Mouse (Mus musculus): ENCODE data around the gene Timm9.

Timm9 gene

DNA sequence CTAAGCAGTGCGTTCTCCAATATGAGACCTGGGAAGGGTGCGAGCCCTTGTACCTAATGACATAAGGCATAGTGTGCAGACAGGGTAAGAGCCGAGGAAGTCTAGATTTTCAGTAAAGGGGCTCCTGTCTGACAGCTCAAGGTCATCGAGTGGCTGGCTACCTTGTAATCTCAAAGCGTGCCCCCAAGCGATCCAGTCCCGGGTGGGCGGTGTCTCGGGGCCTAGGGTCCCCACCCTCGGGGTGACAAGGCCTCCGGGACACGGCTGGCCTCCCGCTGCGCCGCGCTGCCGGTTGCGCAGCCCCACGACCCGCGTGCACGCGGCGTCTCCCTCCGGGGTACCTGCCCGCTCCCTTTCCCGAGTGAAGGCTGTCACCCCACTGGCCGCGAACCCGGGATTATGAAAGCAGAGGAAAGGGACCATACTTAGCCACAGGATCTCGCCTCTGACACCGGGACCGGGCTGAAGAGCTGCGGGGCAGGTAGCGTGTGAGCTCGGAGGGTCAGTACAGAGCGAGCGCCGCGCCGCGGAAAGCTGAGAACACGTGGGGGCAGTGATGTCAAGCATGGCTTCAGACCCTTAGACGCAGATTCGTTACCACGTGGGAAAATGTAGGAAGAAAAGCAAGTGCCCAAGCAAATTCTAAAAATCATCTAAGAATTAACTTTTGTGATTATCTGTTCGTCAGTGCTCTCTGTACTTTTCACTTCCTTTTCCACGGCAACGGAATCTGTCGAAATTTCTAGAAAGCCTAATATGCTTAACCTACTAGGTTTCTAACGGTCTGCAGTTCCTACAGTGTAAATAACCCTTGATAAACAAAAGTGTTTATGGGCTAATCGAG, at the start of gene Timm9, which contains the start of gene 2700049A03Rik:
Timm9 (minus strand) TSS at position 555 of the 844 bp plus-strand sequence.
2700049A03Rik (plus strand) TSS at position 719 of the 844 bp plus-strand sequence.
- DNase-seq (ENCODE audit: low spot score) = peak; percentile 61

DNA sequence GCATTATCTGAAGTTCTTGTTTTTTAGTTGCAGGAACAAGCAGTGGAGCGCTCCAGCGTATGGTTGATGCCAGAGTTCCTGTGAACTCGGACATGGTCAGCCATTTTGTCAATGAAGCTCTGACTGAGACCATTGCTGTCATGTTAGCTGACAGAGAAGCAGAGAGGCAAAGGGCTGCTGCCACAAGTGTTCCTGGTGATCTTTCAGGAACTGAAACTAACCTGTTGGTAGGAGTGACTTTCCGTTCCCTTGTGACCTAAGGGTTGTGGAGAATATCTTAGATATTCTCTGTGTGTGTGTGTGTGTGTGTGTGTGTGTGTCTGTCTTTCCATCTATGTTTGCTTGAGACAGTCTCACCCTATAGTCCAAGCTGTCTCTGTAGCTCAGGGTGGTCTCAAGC, 47.9 kb upstream of the Timm9 start:
- no peak for DNase-seq (ENCODE audit: low spot score)

DNA sequence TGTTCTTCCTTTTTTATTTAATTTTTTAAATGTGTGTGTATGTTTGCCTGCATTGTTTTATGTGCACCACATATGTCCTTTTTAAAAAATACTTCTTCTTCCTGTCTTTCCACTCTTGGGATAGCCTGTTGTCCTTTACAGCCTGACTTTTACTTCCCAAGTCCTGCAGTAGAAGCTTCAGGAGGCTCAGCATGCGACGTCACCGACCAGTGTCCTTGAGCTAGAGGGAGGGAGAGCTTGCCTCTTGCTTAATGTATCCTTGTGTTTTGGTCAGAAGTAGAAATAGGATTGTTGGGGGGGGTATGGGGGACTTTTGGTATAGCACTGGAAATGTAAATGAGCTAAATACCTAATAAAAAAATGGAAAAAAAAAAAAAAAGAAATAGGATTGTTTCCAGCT, 47.3 kb upstream of the Timm9 start:
- DNase-seq (ENCODE audit: low spot score) = no peak

DNA sequence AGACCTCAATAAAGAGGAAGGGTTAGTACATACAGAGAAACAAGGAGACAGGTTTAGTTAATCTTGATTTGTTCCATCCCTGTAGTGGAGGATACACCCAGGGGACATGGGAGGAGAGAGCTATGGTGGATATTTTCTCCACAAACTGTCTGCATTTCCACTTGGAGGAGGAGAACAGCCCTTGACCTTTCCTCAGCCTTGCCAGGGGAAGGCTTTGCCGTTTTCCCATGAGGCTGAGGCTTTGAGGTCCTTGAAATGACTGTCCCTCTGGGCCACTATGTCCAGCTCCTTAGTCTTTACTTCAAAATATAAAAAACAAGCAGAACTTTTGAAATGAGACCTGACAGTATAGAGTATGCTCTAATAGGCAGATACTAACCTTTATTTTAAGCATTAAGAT, 33.4 kb upstream of the Timm9 start:
- no peak for DNase-seq (ENCODE audit: low spot score)

DNA sequence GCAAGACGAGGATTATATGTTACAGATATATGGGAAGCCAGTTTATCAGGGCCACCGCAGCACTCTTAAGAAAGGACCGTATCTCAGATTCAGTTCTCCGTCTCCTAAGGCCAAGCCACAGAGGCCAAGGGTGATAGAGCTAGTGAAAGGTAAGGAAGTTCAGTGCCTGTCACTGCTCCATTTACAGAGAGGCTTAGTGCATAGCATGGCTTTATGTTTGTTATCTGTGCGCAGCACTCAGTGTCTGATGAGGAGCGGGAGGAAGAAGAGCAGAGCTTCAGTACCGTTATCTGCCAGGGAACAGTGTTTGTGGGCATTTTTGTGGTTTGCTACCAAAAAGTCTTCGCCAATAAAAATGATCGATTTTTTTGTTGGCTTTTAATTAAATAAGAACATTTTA, 27.9 kb upstream of the Timm9 start:
- no peak for DNase-seq (ENCODE audit: low spot score)

DNA sequence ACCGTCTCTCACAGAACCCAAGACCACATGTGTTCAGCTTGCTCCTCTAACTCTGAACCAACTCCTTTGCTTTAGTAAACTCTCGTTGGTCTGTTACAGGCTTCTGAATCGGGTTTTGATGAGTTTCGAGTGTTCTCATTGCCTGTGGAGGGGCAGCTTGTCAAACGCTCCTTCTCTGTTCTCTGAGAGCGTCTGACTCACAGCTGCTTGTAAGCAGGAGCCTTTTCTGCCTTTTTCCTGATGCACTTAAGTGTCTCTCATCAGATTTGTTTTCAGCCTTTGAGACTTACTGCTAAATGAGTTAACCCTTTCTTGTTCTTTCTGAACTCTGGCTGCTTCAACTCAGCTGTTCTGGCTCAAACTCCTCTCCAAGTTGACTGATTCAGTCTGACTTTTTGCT, 21.5 kb upstream of the Timm9 start:
- DNase-seq (ENCODE audit: low spot score) = peak; percentile 11

DNA sequence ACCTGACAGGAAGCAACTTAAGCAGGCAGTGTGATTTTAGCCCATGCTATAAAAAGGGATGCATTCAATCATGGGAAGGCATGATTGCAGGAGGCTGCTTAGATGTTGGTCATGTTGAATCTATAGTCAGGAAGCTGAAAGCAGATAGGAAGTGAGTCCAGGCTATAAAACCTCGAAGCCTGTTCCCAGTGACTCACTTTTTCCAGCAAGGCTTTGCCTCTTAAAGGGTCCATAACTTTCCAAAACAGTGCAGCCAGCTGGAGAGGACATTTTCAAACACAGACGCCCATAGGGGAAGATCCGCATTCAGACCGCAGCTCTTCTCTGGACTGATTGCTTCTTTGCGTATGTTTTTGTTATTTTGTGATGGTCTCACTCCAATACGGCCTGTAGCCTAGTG, 18.5 kb upstream of the Timm9 start:
- no peak for DNase-seq (ENCODE audit: low spot score)

DNA sequence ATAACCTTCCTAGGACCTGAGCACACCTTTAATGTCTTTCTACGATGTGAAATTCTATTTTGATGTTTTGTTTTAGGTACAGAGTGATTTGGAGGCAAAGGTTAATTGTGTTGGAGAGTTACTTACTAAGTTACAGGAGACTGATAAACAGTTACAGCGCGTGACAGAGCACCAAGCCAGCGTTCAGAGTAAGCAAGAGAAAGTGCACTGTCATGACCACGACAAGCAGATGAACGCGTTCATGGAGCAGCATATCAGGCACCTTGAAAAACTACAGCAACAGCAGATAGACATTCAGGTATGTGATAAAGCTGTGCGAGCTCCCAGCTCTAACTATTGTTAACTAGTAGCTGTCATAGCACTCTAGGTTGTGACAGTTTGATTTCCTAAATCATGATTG, 13.7 kb upstream of the Timm9 start:
- no peak for DNase-seq (ENCODE audit: low spot score)

DNA sequence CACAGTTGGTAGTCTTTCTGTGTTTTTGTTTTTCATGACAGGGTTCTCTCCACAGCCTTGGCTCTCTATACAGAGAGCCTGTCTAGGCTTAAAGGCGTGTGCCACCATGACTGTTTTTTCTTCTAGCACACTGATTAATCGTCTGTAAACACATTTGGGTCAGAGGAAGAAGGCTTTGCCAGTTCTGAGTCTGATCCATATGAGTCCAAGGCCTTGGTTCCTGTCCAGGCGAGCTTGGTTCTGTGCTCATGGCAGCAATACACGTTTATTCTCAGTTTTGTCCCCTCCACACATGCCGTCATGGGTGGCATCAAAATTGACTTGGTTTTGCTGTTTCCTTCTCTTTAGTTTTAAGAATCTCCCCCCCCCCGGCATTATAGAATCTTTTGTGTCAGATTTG, 13.0 kb upstream of the Timm9 start:
- DNase-seq (ENCODE audit: low spot score) = no peak

DNA sequence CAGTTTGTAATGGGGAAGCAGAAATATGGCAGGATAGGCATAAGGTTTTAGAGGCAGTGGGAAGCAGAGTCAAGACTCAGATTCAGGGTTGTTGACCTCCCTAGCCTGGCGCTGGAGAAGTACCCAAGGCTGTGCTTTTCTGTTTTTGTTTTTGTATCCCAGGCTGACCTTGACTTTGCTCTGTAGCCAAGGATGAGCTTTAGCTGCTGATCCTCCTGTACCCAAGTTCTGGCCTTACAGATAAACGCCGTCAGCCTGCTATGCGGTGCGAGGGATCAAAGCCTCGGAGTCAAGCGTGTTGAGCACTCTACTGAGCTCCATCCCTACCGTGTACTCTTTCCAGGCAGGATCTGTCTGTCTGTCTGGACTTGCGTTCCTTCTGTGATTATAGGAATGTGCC, 12.3 kb upstream of the Timm9 start:
- DNase-seq (ENCODE audit: low spot score) = no peak

DNA sequence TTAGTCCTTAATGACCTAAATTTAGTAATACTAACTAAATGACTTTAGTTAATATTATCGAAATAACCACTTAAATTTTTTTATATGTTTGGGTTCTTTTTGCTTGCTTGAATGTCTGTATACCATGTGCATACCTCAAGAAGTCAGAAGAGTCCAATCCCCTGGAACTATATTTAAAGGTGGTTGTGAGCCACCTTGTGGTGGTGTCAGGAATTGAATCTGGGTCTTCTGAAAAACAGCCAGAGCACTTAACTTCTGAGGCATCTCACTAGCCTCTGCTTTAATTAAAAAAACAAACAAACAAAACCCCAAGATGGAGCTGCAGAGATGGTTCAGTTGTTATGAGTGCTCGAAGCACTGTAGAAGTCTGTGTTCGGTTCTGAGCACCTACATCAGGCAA, 11.2 kb upstream of the Timm9 start:
- DNase-seq (ENCODE audit: low spot score) = peak; percentile 41

DNA sequence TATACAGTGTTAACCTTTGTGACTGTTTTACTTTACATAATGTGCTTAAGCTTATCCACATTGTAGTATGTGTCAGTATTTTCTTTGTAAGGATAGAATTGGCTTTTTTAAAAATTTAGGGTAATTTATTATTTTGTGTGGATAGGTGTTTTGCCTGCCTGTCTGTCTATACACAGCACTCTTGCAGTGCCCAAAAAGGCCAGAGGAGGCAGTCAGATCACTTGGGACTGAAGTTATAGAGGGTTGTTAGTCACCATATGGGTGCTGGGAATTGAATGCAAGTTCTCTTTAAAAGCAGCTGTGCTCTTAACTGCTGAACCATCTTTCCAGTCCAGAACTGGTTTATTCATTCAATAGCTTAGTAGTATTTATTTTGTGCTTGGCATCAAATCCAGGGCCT, 4.7 kb upstream of the Timm9 start:
- no peak for DNase-seq (ENCODE audit: low spot score)

DNA sequence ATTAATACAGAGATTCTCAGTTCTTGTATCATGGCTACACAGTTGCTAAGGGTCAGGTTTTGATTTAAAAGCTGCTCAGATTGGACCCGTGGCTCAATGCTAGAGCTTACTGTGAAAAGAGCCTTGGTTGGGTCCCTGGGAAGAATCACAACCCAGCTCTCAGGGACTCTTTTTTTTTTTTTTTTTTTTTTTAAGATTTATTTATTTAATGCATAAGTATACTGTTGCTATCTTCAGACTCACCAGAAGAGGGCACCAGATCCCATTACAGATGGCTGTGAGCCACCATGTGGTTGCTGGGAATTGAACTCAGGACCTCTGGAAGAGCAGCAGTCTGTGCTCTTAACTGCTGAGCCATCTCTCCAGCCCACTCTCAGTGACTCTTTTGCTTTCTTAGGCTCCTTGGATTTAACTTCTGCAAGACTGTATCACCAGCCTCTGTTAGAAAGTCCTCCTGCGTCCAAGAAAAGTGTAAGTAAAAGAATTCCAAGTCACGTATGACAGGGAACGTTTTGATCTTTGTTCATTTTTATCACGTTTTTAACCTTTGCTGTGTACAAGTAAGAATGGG, 2.9 kb upstream of the Timm9 start:
- DNase-seq (ENCODE audit: low spot score) = peak; percentile 8

DNA sequence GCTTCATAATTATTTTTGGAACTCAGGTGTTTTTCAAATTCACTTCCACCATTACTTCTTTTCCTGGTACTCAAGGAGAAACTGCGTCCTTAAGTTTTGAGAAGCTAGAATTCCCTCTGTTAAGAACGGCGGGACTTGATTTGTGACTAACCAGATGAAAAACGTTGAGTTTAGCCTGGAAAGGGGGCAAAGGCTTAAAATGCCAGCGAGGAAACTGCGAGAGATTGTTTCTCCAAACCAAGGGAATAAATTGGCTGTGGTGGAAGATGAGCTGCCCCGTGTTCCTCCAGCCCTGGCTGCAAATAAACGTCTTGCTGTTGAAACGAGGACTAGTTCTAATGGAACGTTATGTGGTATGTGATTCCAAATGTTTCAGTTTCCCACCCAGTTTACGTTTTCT, 1.2 kb upstream of the Timm9 start:
- no peak for DNase-seq (ENCODE audit: low spot score)

DNA sequence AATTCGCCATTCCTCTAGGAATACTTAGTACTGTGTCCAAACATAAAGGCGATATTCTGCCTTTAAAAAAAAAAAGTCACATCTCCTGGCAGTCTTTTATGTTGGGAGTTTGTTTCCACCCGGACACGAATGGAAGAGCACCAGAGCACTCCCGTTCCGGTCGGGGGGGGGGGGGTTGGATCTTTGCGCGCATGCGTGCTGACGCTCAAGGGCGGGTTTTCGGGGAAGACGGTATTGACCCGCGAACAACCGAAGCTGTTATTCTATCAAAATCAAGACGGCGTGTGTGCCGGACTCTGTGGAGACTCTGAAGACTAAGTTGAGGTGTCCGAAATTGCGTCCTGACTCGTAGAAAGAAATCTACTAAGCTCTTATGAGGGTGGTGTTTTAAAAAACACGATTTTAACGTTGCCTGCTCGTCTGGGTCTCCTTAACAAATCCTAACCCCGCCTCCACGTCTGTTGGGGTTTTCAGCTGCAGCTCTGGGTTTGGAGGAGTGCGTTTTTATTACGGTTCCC, 549 bp upstream of the Timm9 start:
- peak; percentile 76 for DNase-seq (ENCODE audit: low spot score)

DNA sequence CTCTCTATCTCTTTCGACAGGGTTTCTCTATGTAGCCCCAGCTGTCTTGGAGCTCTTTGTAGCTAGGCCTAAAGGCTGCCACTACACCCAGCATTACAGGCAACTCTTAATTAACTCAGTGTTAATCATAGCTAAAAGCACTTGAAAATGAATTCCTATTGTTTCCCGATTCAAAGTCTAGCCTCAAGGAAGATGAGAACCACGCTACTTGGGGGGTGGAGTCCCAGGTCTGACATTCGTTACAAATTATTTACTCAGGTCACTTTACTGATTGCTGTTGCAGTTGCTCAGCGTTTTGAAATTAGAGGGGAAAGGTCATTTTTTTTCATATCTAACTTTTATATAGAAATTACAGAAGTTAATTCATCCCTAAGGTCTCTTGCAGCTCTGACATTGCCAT, 903 bp downstream of the Timm9 start:
- no peak for DNase-seq (ENCODE audit: low spot score)

DNA sequence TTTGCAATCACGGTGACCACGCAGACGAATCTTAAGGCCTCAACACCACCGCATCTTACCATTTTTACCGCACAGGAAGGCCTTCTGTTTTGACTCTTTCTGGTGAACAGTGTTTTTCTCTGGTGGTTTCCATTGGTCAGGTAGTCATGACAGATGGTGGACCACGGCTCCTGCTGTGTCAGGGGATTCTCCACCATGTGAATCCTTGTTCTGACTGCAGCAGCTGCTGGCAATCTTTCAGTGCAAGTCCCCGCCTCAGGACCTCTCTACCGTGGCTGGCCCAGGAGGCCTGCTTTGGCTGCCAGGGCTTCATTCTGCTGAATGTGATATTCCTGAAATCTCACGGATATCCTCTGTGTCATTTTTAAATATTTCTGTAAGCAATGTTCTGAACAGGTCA, 13.2 kb downstream of the Timm9 start:
- DNase-seq (ENCODE audit: low spot score) = no peak

DNA sequence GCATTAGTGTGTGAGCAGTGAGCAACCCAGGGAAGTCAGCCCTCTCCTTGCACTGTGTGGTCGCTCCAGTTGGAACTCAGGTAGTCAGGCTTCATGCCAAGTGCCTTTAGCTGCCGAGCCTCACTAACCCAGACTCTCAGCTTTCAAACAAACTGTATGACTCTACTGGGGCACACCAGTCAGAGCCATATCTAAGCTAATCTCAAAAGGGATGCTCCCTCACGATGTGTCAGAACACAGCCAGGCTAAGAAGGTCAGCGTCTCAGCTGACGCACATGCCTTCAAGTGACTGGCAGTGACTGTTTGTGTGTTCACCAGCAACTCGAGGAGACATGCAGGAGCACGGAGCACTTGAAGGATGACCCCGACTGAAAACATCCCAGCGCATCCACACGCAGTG, 13.8 kb downstream of the Timm9 start:
- no peak for DNase-seq (ENCODE audit: low spot score)

DNA sequence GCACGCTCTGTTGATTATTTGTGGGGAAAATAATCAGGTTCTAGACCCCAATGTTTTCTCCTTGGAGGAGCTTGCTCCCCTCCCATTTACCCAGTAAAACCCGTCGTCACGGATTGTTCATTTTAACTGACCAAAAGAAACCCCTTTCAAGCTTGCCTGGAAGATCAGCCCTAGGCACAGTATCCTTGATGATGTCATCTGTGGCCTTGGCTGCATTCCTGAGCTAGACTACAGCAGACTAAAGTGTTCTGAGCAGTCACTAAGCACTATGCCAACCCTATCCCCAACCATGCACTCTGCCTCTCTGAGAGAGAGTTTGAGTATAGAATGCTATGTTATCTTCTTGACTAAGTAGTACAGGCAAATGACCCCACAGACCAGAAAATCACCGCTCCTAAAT, 20.1 kb downstream of the Timm9 start:
- no peak for DNase-seq (ENCODE audit: low spot score)

DNA sequence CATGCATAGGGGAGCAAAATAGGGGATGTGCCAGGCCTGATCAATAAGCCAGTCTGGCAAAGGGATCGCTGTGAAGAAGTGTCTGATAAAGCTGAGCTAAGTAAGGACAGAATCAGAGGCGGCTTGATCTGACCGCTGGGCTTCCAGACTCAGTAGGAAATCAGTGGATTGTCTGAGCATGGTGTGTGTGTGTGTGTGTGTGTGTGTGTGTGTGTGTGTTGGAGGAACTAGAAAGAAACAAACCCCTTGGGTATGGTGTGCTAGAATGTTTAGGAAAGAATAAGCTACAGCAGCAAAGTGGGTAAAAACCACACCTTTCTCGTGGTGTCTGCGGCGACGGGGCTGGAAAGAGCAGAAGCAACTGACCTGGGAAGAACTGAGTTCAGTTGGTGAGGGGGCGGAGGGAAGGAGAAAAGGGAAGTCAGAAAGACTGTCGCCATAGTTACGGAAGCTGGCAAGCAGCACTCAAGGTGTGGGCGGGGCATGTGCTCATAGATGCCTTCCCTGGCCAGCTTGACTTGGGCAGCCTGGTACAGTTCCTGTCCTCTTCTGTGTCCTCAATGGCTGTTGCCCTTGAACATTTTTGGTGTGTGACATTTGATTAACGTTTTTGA, 22.7 kb downstream of the Timm9 start:
- peak; percentile 78 for DNase-seq (ENCODE audit: low spot score)

DNA sequence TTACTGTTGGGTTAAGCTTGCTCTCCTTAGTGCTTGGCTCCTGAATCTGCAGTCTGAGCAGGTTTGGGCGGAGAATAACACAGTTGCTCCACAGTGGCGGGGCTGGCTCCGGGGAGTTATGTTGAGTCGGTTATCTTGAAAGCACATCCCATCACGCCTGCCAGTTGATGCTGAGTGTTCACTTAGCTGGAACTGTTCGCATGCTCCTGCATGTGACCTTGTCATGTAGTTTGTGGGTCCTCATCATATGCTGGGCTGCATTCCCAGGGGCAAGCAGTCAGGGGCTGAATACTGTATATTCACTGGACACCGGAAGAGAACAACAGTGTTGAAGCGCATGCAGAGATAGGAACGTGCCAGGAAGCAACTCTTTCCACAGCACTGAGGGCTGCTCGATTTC, 23.4 kb downstream of the Timm9 start:
- DNase-seq (ENCODE audit: low spot score) = no peak

DNA sequence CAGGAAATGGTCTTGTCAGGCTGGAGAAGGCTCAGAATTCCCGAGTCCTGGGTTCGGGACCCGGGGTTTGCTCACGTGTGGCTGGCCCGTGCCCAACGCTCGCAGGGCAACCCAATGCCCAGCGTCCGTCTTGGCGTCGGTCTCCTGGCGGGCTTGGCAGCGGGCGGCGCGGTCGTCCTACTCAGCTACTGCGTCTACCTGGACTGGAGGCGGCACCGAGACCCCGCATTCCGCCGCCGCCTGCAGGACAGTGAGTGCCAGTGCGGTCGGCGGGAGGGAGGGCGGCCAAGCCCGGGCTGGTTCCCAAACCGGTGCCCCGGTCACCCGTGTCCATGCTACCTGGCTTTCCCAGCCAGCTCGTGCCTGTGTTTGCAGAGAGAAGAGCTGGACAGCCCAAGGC, 25.2 kb downstream of the Timm9 start, which contains the start of gene Tomm20l:
Tomm20l (plus strand) TSS at position 98 of the 400 bp plus-strand sequence.
- DNase-seq (ENCODE audit: low spot score) = peak; percentile 58

DNA sequence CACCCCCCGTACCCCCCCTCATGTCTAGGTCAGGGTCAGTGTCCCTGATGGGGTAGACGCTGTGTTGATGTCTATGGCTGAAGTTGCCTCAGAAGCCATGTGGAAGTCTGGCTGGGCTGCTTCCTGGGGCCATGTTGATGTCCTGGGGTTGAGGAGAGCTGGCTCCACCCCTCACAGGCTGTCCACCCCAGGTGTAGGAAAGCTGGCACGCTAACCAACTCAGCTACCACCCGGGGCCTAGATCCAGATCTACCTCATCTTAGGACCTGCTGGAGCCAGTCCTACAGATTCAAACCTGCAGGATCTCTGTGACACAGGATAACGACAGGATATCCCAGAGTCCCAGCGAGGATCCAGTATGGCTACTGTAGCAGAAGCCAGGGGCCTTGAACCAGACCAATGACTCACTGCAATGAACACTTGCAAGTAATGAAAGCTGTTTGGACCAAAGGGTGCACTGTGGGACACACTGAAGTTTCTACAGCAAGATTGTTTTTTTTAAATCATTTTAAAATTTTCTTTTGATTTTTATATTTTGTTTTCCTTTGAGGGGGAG, 29.2 kb downstream of the Timm9 start:
- no peak for DNase-seq (ENCODE audit: low spot score)
